Mouse (Mus musculus): ENCODE measurements around the gene Tmem79. TPM values are rescaled to one million over a fixed set of nuclear protein-coding genes. Genes with fewer than 3 reads are reported as not detected.

Tmem79 gene
- polyA plus RNA-seq, 1 experiment: 12.8 TPM

- Histone ChIP-seq H3K27me3 (ENCODE audit: control insufficient read depth, insufficient read depth, low read length, poor library complexity, severe bottlenecking) (no peaks in the 10 kb centered on the region), H3K4me3 (ENCODE audit: low read depth, low read length) (peak overlapping the region; percentile 41), H3K9me3 (replicated peaks; ENCODE audit: control insufficient read depth, insufficient read depth, low read length, poor library complexity, severe bottlenecking) (no peaks in the 10 kb centered on the region), H3K27ac (ENCODE audit: insufficient read depth, low read length) (peak overlapping the region; percentile 83), H3K9ac (ENCODE audit: low read depth, poor library complexity, severe bottlenecking) (peak overlapping the region; percentile 87), H3K36me3 (ENCODE audit: control insufficient read depth, insufficient read depth, low read length, poor library complexity, severe bottlenecking) (no peaks in the 10 kb centered on the region), H3K4me1 (ENCODE audit: control insufficient read depth, insufficient read depth, low read length) (no peaks in the 10 kb centered on the region)
- TF ChIP-seq EP300 (IDR thresholded peaks at IDR 0.05; ENCODE audit: insufficient read depth, low read depth, low read length) (peak; percentile 45; the same call in 1 of the 2 replicates), CTCF (IDR thresholded peaks at IDR 0.05; ENCODE audit: low read depth, low read length) (no peak)
Observed at GRCm38 (mm10) chr3:88334029-88334658, 1.8 kb downstream of the Tmem79 start.

- Histone ChIP-seq H3K4me3 (ENCODE audit: low read depth, low read length) (no peak overlapping the region), H3K27me3 (ENCODE audit: control insufficient read depth, insufficient read depth, low read length, poor library complexity, severe bottlenecking) (no peaks in the 10 kb centered on the region), H3K27ac (ENCODE audit: insufficient read depth, low read length) (no peak overlapping the region), H3K9me3 (replicated peaks; ENCODE audit: control insufficient read depth, insufficient read depth, low read length, poor library complexity, severe bottlenecking) (no peaks in the 10 kb centered on the region), H3K9ac (ENCODE audit: low read depth, poor library complexity, severe bottlenecking) (no peak overlapping the region), H3K36me3 (ENCODE audit: control insufficient read depth, insufficient read depth, low read length, poor library complexity, severe bottlenecking) (no peaks in the 10 kb centered on the region), H3K4me1 (ENCODE audit: control insufficient read depth, insufficient read depth, low read length) (no peaks in the 10 kb centered on the region)
- TF ChIP-seq CTCF (IDR thresholded peaks at IDR 0.05; ENCODE audit: low read depth, low read length) (peak; percentile 87), EP300 (IDR thresholded peaks at IDR 0.05; ENCODE audit: insufficient read depth, low read depth, low read length) (no peak)
Observed at GRCm38 (mm10) chr3:88331282-88331681, 4.7 kb downstream of the Tmem79 start.

- no peaks in the 10 kb centered on the region for H3K9me3 ChIP-seq (replicated peaks; ENCODE audit: control insufficient read depth, insufficient read depth, low read length, poor library complexity, severe bottlenecking)
- no peaks in the 10 kb centered on the region for H3K27me3 ChIP-seq (ENCODE audit: control insufficient read depth, insufficient read depth, low read length, poor library complexity, severe bottlenecking)
- TF ChIP-seq POLR2A (IDR thresholded peaks at IDR 0.05; ENCODE audit: insufficient read depth, low read length) (no peak), CTCF (IDR thresholded peaks at IDR 0.05; ENCODE audit: low read depth, low read length) (no peak)
- no peaks in the 10 kb centered on the region for H3K36me3 ChIP-seq (ENCODE audit: control insufficient read depth, insufficient read depth, low read length, poor library complexity, severe bottlenecking)
- H3K4me1 ChIP-seq (ENCODE audit: control insufficient read depth, insufficient read depth, low read length): no peaks in the 10 kb centered on the region
- no peak overlapping the region for H3K4me3 ChIP-seq (ENCODE audit: low read depth, low read length)
- no peak overlapping the region for H3K27ac ChIP-seq (ENCODE audit: insufficient read depth, low read length)
- H3K9ac ChIP-seq (ENCODE audit: low read depth, poor library complexity, severe bottlenecking): no peak overlapping the region
Observed at GRCm38 (mm10) chr3:88328956-88329355, 7.0 kb downstream of the Tmem79 start.

- Histone ChIP-seq H3K4me1 (ENCODE audit: control insufficient read depth, insufficient read depth, low read length) (no peaks in the 10 kb centered on the region), H3K27me3 (ENCODE audit: control insufficient read depth, insufficient read depth, low read length, poor library complexity, severe bottlenecking) (no peaks in the 10 kb centered on the region), H3K9ac (ENCODE audit: low read depth, poor library complexity, severe bottlenecking) (peak within 1 kb of the TSS; percentile 37), H3K36me3 (ENCODE audit: control insufficient read depth, insufficient read depth, low read length, poor library complexity, severe bottlenecking) (peaks cover 25% of the 10 kb centered on the region), H3K27ac (ENCODE audit: insufficient read depth, low read length) (no peak within 1 kb of the TSS), H3K9me3 (replicated peaks; ENCODE audit: control insufficient read depth, insufficient read depth, low read length, poor library complexity, severe bottlenecking) (no peaks in the 10 kb centered on the region), H3K4me3 (ENCODE audit: low read depth, low read length) (peak within 1 kb of the TSS; percentile 92)
- no peak for TF ChIP-seq CTCF (IDR thresholded peaks at IDR 0.05; ENCODE audit: low read depth, low read length)
- TF ChIP-seq POLR2A (IDR thresholded peaks at IDR 0.05; ENCODE audit: insufficient read depth, low read length): no peak
- no peak for TF ChIP-seq EP300 (IDR thresholded peaks at IDR 0.05; ENCODE audit: insufficient read depth, low read depth, low read length)
Observed at GRCm38 (mm10) chr3:88324951-88325405, 11.0 kb downstream of the Tmem79 start, which contains the start of gene Glmp. Gene Glmp, plus strand, starts transcription at chr3:88325023.

- Histone ChIP-seq H3K27me3 (ENCODE audit: control insufficient read depth, insufficient read depth, low read length, poor library complexity, severe bottlenecking) (no peaks in the 10 kb centered on the region), H3K36me3 (ENCODE audit: control insufficient read depth, insufficient read depth, low read length, poor library complexity, severe bottlenecking) (peaks cover 57% of the 10 kb centered on the region), H3K4me3 (ENCODE audit: low read depth, low read length) (no peak overlapping the region), H3K9ac (ENCODE audit: low read depth, poor library complexity, severe bottlenecking) (no peak overlapping the region), H3K9me3 (replicated peaks; ENCODE audit: control insufficient read depth, insufficient read depth, low read length, poor library complexity, severe bottlenecking) (no peaks in the 10 kb centered on the region), H3K27ac (ENCODE audit: insufficient read depth, low read length) (no peak overlapping the region), H3K4me1 (ENCODE audit: control insufficient read depth, insufficient read depth, low read length) (no peaks in the 10 kb centered on the region)
- no peak for TF ChIP-seq CTCF (IDR thresholded peaks at IDR 0.05; ENCODE audit: low read depth, low read length)
- TF ChIP-seq EP300 (IDR thresholded peaks at IDR 0.05; ENCODE audit: insufficient read depth, low read depth, low read length): no peak
- no peak for TF ChIP-seq POLR2A (IDR thresholded peaks at IDR 0.05; ENCODE audit: insufficient read depth, low read length)
Observed at GRCm38 (mm10) chr3:88299172-88299571, 36.8 kb downstream of the Tmem79 start.

- Histone ChIP-seq H3K9me3 (replicated peaks; ENCODE audit: control insufficient read depth, insufficient read depth, low read length, poor library complexity, severe bottlenecking) (no peaks in the 10 kb centered on the region), H3K27ac (ENCODE audit: insufficient read depth, low read length) (peak overlapping the region; percentile 56), H3K36me3 (ENCODE audit: control insufficient read depth, insufficient read depth, low read length, poor library complexity, severe bottlenecking) (peaks cover 42% of the 10 kb centered on the region), H3K4me1 (ENCODE audit: control insufficient read depth, insufficient read depth, low read length) (no peaks in the 10 kb centered on the region), H3K27me3 (ENCODE audit: control insufficient read depth, insufficient read depth, low read length, poor library complexity, severe bottlenecking) (no peaks in the 10 kb centered on the region), H3K4me3 (ENCODE audit: low read depth, low read length) (peak overlapping the region; percentile 94), H3K9ac (ENCODE audit: low read depth, poor library complexity, severe bottlenecking) (peak overlapping the region; percentile 84)
- TF ChIP-seq EP300 (IDR thresholded peaks at IDR 0.05; ENCODE audit: insufficient read depth, low read depth, low read length) (no peak), CTCF (IDR thresholded peaks at IDR 0.05; ENCODE audit: low read depth, low read length) (no peak), POLR2A (IDR thresholded peaks at IDR 0.05; ENCODE audit: insufficient read depth, low read length) (no peak)
Observed at GRCm38 (mm10) chr3:88297321-88297851, 38.6 kb downstream of the Tmem79 start.
